Mouse (Mus musculus) small intestine, adult 10 weeks (tissue): ENCODE results near the gene Ppp1r1b. TPM values are rescaled to one million over a fixed set of nuclear protein-coding genes. Genes with fewer than 3 reads are reported as not detected.

Source experiments
- polyA plus RNA-seq: library from polyadenylated mRNA; stranded (reverse); fragments of 350-450 nt; fragmentation: Illumina TruSeq; extraction: RNeasy Lipid Tissue Mini Kit (QIAGEN cat#74804); gene quantifications from one replicate; pipeline ENCODE4 v1.2.3, GENCODE M21; 2014; ENCODE audit warnings: low replicate concordance

Ppp1r1b gene
- 5.9 TPM for polyA plus RNA-seq

GRCm38 (mm10) chr11:98348083-98348961 lies at the start of gene Ppp1r1b:
TSS of gene Ppp1r1b (plus strand) at chr11:98348404.

DNA sequence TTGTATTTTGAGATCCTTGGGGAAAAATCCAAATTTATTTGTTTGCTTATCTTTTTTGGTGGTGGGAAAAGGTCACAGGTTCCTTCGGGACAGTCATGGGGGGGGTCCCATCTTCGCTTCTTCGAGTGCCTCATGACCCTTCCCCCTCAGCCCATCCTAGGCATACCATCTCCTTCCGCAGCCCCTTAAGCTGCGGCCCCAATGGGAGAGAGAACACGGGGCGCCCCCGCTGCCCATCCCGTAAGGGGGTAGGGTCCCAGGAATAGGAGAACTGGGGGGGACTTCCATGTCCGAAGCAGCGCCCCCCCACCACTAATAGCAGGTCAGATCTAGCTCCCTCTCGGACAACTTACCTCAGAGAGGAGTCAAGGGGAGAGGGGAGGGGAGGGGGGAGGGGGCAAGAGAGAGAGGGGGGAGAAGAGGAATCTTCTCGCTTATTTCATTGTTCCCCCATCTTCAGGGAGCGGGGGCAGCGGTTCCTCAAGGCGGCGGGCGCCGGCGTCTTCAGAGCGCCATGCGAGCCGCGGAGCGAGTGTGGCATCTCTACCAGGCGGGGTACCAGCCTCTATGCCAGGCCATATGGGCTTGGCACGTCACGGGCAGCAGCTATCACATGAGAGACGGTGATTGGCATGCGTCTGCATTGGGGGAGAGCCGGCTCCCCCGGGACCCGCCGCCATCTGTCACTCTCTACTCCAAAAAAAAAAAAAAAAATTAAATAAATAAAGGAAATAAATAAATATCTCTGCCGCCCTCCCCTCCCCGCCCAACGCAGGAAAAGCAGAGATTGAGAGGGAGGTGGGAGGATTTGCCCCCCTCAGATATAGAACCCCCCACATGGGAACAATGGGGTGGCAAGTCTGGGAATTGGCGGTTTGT lies 18.9 kb upstream of the Ppp1r1b start, which contains the start of gene Neurod2:
TSS of gene Neurod2 (minus strand) at position 568 of the 879 bp plus-strand sequence.

DNA sequence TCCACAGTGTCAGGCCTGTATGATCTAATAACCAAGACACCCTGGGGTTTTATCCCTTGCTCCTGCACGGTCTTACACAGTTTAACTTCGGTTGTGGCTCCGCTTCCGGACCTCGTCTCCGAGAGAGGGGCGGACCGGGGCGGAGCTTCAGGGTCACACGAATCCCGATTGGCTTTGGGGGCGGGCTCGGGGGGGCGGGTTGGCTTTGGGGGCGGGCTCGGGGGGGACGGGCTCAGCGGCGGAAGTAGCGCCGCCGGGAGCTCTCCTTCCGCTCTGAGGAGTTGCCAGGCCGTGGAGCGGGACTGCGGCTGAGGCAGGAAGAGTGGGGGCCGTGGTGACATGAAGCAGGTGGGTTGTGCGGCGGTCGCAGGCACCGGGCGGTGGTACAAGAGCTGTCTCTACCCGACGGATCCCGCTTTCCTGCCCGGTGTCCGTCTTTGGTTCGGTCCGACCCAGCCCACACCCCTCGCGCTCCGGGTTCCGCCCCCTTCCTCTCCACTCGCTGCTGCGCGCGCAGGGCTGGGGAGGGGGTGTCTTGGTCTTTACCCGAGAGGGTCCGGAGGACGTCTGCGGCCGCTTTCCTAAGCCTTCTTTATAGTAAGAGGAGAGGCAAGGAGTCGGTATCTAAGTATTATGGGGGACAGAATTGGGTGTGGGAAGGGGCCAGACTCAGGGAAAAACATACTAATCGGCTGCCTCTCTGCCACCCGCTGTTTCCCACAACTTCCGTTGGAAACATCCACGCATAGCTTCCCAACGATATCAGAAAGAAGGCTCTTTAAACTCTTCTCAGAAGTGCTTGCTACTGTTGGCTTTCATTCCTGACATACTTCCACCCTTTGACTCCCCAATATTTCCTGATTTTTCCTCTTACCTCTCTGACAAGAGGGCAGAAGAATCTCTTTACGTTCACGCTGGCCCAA lies 10.2 kb downstream of the Ppp1r1b start, which contains the start of gene Stard3:
TSS of gene Stard3 (plus strand) at position 208 of the 923 bp plus-strand sequence.

DNA sequence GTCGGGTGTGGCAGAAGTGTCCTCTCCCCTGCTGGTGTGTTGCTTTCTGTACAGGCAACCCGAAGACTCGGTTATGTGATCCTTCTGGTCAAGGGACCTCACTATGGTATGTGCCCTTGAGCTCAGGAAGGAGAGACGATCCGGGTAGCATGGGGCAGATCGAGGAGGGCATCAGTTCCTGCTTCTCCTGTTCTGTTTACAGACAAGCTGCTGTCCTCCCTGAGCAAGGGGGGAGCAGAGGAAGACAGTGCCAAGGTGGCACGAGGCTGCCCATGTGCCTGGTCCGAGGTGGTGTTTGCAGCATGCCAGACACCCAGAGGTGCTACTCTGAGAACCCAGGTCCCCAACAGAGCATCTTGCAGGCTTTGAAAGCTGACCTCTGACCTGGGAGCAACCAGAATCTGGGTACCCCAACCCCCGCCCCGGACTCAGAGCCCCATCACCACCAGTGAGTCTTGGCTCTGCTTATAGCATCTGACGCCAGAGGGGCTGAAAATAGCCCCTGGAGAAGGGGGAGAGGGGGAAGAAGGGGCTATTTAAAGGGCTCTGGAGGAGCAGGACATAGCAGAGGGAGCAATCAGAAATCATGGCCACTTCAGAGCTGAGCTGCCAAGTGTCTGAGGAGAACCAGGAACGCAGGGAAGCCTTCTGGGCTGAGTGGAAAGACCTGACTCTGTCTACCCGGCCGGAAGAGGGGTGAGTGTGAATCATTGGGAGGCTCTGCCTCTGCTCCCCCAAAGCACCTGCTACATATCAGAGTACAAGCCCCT lies 35.2 kb downstream of the Ppp1r1b start, which contains the start of gene Tcap:
TSS of gene Tcap (plus strand) at position 551 of the 770 bp plus-strand sequence.

GRCm38 (mm10) chr11:98385638-98386585 lies 37.7 kb downstream of the Ppp1r1b start, which contains the start of gene Pnmt:
TSS of gene Pnmt (plus strand) at chr11:98386450.

GRCm38 (mm10) chr11:98400161-98400726 lies 52.0 kb downstream of the Ppp1r1b start, which contains the start of gene Pgap3:
TSS of gene Pgap3 (minus strand) at chr11:98400490.

Other genes with a start within 250 kb of the Ppp1r1b start
- gene Fbxl20, start 198.0 kb upstream of the Ppp1r1b start, polyA plus RNA-seq, result 13.2 TPM
- gene Med1, start 155.1 kb upstream of the Ppp1r1b start, polyA plus RNA-seq, result 37.7 TPM
- 28.2 TPM for gene Cdk12, start 145.3 kb upstream of the Ppp1r1b start, polyA plus RNA-seq
- not detected for gene Neurod2, start 18.8 kb upstream of the Ppp1r1b start, polyA plus RNA-seq
- gene Stard3, start 10.0 kb downstream of the Ppp1r1b start, polyA plus RNA-seq, result 1.0 TPM
- not detected for gene Tcap, start 35.4 kb downstream of the Ppp1r1b start, polyA plus RNA-seq
- gene Pnmt, start 38.0 kb downstream of the Ppp1r1b start, polyA plus RNA-seq, result not detected
- gene Pgap3, start 52.1 kb downstream of the Ppp1r1b start, polyA plus RNA-seq, result not detected
- 2.1 TPM for gene Erbb2, start 64.1 kb downstream of the Ppp1r1b start, polyA plus RNA-seq
- gene Mien1, start 90.6 kb downstream of the Ppp1r1b start, polyA plus RNA-seq, result 31.8 TPM
- 2.2 TPM for gene Grb7, start 98.0 kb downstream of the Ppp1r1b start, polyA plus RNA-seq
- gene Ikzf3, start 197.6 kb downstream of the Ppp1r1b start, polyA plus RNA-seq, result 5.1 TPM
- 1.0 TPM for gene Zpbp2, start 202.7 kb downstream of the Ppp1r1b start, polyA plus RNA-seq
- gene Ormdl3, start 239.0 kb downstream of the Ppp1r1b start, polyA plus RNA-seq, result 5.3 TPM
- gene Lrrc3c, start 249.9 kb downstream of the Ppp1r1b start, polyA plus RNA-seq, result not detected